Mouse (Mus musculus): Measurements from ENCODE around the gene Nphp4. TPM values are rescaled to one million over a fixed set of nuclear protein-coding genes. Genes with fewer than 3 reads are reported as not detected.

Gene Nphp4
- polyA plus RNA-seq (2015; fragmentation: Nextera tagmentation; extraction: Ambion mirVana) = 1.7 TPM in 2 replicates

DNA sequence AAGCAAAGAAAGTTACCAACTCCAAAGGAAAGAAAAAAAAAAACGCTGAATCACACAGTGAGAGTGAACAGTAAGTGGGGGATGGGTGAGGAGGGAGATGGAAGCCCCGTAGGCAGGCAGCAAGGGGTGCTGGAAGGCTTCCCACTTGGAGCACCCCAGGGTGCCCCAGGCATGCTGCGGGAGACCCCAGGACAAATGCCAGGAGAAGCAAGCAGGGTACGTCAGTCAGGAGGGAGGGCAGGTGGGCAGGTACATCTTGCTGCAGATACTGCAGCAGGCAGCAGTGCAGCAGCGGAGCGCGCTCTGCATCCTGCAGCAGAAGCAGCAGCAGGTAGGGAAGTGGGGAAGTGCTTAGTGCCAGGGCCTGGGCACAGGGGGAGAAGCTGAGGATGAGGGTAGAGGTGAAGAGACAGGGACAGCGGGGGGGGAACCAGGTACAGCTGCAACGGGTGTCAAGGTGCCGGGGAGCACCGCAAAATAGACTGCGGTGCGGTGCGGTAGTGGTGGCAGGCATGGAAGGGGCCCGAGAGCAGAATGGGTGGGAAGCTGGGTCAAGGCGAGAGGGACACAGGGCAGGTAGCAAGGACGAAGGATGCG lies at the start of gene Nphp4:
TSS of gene Nphp4 (plus strand) at position 280 of the 597 bp plus-strand sequence.
- H3K36me3 ChIP-seq = no peaks in the 10 kb centered on the region
- H3K9me3 ChIP-seq = no peaks in the 10 kb centered on the region
- H3K27me3 ChIP-seq (replicated peaks) = peaks cover 18% of the 10 kb centered on the region
- H3K4me3 ChIP-seq (replicated peaks) = peak within 1 kb of the TSS; percentile 69
- peak within 1 kb of the TSS; percentile 67 for H3K9ac ChIP-seq
- peaks cover 17% of the 10 kb centered on the region for H3K4me1 ChIP-seq (replicated peaks)
- WGBS = 4% methylated on average over 18 of the region's 18 CpGs
- peak within 1 kb of the TSS; percentile 88 for H3K4me2 ChIP-seq (replicated peaks)
- ATAC-seq = no peak
- H3K27ac ChIP-seq = no peak within 1 kb of the TSS

DNA sequence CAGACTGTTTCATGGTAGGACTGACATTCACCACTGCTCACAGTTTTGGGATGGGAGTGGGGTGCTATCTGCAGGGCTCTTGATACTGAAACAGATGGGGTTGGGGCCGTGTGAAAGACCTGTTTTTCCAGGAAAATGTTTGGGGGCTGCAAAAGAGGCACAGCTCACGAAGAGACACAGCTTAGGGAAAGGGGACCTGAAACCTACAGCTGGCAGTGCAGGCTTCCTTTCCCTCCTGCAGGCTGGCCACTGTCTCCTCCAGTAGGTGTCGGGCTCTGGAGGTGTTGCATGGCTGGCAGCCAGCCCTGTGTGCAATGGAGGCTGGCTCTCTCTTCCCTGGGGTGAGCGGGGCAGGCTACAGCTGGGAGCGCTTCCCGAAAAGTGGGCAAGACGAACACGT lies 48.2 kb upstream of the Nphp4 start:
- Histone ChIP-seq H3K27ac (no peak overlapping the region), H3K36me3 (no peaks in the 10 kb centered on the region), H3K9me3 (no peaks in the 10 kb centered on the region), H3K9ac (no peak overlapping the region), H3K4me2 (replicated peaks) (no peak overlapping the region), H3K27me3 (replicated peaks) (no peaks in the 10 kb centered on the region), H3K4me1 (replicated peaks) (no peaks in the 10 kb centered on the region), H3K4me3 (replicated peaks) (no peak overlapping the region)
- WGBS = 53% methylated on average over 8 of the region's 8 CpGs
- ATAC-seq = no peak

DNA sequence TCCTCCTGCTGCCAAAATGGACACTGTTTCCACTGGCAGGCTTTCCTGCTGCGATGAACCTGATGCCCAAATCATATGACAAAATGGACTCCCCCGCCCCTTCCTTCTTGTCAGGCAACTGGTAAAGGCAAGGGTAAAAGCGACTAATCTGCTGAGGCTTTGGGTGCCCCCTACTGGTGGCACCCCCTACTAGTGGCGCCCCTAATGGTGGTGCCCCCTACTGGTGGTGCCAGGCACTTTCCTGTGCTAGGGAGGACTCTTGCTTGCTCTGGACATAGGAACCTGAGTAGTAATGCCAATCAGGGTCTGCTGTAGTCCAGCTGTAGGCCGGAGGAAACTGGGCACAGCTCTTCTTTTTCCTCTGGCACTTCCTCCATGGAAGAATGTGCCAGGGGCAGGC lies 44.2 kb upstream of the Nphp4 start:
- no peaks in the 10 kb centered on the region for H3K4me1 ChIP-seq (replicated peaks)
- no peak overlapping the region for H3K4me3 ChIP-seq (replicated peaks)
- H3K27ac ChIP-seq = no peak overlapping the region
- 48% methylated on average over 5 of the region's 5 CpGs for WGBS
- no peak overlapping the region for H3K4me2 ChIP-seq (replicated peaks)
- H3K36me3 ChIP-seq = no peaks in the 10 kb centered on the region
- ATAC-seq = no peak
- no peak overlapping the region for H3K9ac ChIP-seq
- H3K27me3 ChIP-seq (replicated peaks) = no peaks in the 10 kb centered on the region
- H3K9me3 ChIP-seq = no peaks in the 10 kb centered on the region

DNA sequence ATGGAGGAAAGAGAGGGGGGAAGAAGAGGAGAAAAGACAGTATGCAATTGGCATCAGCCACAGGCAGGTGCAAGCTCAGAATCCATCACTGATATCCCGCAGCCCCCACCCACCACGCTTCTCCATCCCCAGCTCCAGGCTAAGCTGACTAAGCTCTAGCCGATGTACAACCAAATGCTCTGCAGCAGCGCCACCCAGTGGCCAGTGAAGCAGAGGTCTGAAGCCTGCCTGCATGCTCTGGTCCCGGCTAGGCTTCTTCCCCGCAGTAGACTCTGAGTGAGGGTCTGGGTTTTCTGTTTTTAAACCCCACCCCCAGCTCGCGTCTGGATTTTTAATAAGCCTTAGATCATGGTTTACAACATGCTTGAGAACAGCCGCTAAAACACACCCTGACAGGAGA lies 41.7 kb upstream of the Nphp4 start:
- Histone ChIP-seq H3K4me3 (replicated peaks) (no peak overlapping the region), H3K27ac (no peak overlapping the region), H3K9me3 (no peaks in the 10 kb centered on the region), H3K4me2 (replicated peaks) (peak overlapping the region; percentile 46), H3K36me3 (no peaks in the 10 kb centered on the region), H3K9ac (no peak overlapping the region), H3K4me1 (replicated peaks) (no peaks in the 10 kb centered on the region), H3K27me3 (replicated peaks) (no peaks in the 10 kb centered on the region)
- WGBS = 2% methylated on average over 9 of the region's 9 CpGs
- ATAC-seq = peak; percentile 91

DNA sequence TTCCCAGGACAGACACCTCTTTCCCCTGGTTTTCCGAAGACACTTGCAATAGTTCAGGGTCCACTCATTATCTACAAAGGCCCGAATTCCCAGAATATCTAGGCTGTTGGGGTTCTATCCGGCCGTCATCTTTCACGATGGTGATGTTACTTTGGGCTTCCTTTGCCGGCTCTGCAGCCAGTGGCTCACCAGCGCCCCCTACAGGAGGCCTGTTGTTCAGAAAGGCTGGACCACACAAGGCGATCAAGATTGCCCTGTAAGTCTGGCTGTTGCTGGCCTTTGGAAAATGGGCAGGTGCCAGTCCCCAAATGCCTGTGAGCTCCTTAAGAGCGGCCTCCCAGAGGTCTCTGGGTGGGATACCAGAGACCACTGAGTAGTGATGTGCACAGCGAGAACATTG lies 41.3 kb upstream of the Nphp4 start:
- no peaks in the 10 kb centered on the region for H3K9me3 ChIP-seq
- no peaks in the 10 kb centered on the region for H3K27me3 ChIP-seq (replicated peaks)
- 12% methylated on average over 10 of the region's 10 CpGs for WGBS
- H3K36me3 ChIP-seq = no peaks in the 10 kb centered on the region
- H3K4me2 ChIP-seq (replicated peaks) = peak overlapping the region; percentile 46
- no peak overlapping the region for H3K27ac ChIP-seq
- no peaks in the 10 kb centered on the region for H3K4me1 ChIP-seq (replicated peaks)
- no peak overlapping the region for H3K9ac ChIP-seq
- peak; percentile 77 for ATAC-seq
- no peak overlapping the region for H3K4me3 ChIP-seq (replicated peaks)

DNA sequence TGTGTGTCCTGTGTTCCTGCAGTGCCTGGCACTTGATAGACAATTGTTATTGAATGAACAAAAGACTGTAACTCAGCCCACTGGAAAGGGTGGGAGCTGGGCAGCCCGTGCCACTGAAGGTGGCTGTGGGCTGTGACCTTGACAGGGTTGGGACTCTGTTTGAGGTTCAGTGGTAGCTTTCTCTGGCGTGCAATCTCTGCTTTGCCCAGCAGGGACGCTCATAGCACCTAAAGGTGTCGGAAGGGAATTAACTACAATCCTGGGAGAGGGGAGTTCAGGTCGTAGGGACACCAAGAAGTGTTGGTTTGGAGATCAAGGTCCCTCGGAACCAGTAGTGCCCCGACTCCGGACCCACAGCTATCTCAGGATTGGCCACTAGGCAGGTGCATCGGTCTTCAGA lies 35.6 kb upstream of the Nphp4 start:
- Histone ChIP-seq H3K27me3 (replicated peaks) (no peaks in the 10 kb centered on the region), H3K9me3 (no peaks in the 10 kb centered on the region), H3K9ac (no peak overlapping the region), H3K4me3 (replicated peaks) (no peak overlapping the region), H3K4me1 (replicated peaks) (no peaks in the 10 kb centered on the region), H3K27ac (no peak overlapping the region), H3K4me2 (replicated peaks) (no peak overlapping the region), H3K36me3 (no peaks in the 10 kb centered on the region)
- WGBS = 61% methylated on average over 9 of the region's 9 CpGs
- no peak for ATAC-seq

DNA sequence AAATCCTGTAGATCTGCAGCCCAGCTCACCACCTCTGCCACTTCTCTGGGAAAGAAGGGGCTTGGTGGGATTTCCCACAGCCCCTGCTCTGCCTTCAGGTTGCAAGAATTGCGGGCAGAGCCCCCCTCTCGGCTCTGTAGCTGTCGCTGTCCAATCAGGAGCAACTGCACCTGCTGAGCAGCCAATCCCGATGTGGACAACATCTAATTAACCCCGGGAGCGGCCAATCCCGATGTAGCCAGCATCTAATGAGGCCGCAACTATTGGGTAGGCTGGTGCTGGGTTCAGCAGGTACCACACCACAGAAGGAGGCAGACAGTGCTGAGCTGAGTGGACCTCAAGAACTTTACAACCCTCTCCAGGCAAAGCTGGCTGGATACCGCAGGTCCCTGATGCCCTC lies 35.0 kb upstream of the Nphp4 start:
- H3K4me3 ChIP-seq (replicated peaks) = no peak overlapping the region
- no peak for ATAC-seq
- no peak overlapping the region for H3K4me2 ChIP-seq (replicated peaks)
- H3K4me1 ChIP-seq (replicated peaks) = no peaks in the 10 kb centered on the region
- 32% methylated on average over 9 of the region's 9 CpGs for WGBS
- no peak overlapping the region for H3K27ac ChIP-seq
- H3K27me3 ChIP-seq (replicated peaks) = no peaks in the 10 kb centered on the region
- H3K36me3 ChIP-seq = no peaks in the 10 kb centered on the region
- H3K9me3 ChIP-seq = no peaks in the 10 kb centered on the region
- H3K9ac ChIP-seq = no peak overlapping the region

DNA sequence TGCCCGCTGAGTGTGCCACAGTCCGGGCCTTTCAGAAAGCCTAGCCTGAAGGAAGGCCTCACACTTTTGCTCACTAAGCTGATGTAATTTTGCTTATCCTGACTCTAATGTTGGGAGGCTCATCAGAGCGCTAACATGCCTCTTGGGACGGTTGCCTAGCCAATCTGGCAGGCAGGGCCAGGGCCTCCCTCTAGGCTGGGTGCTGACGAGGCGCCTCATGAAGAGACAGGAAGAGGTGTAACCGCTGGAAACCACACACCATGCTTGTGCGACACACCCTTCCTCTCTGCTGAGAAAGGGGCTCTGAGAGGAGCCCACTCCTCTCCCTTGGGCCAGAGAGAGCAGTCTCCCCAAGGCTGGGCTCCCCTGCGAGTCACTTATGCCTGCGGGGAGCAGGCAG lies 30.3 kb upstream of the Nphp4 start:
- no peak for ATAC-seq
- Histone ChIP-seq H3K27ac (no peak overlapping the region), H3K4me1 (replicated peaks) (no peaks in the 10 kb centered on the region)

DNA sequence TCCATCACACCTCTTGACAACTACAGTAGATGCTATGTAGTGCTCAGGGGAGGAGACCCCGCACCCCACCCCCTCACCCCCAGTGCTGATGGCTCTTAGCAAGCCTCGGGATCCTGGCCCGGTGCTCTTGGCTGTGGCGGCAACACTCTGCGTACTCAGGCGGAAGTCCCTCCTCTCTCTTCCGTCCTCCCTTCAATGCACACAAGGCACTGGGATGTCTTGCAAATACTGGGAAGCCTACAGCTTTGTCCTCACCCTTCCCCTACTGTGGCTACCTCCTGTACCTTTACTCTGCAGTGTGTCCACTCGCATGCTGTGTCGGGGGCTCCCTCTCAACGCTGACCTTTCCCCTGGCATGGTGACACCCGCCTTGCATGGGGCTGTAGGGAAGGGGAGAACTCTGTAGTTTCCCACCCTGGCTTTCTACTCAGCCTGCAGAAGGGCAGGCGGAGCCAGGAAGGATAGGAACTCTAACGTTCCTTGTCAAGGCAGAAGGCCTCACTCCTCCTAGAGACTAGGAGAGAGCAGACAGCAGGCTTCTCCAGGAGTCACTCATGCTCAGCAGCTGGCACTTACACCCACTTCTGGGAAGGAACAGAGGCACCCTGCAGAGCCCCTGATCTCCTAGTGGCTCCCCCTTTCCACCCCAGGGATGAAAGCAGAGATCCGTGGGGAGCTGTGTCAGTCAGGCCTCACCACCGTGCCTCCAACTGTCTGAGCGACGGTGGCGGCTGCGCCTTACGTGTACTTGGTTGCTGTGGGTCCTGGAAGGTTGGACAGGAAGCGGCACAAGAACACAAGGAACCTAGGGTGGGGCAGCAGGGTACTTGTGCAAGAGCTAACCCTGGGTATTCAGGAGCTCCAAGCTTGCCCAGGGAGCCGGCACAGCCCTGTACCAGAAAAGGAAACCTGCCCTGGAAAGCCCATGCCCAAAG lies 28.5 kb upstream of the Nphp4 start:
- ATAC-seq = no peak
- WGBS = 77% methylated on average over 22 of the region's 22 CpGs

More for the DNA sequence above, 30.3 kb upstream of the Nphp4 start:
- H3K9ac ChIP-seq = no peak overlapping the region
- H3K27me3 ChIP-seq (replicated peaks) = no peaks in the 10 kb centered on the region
- WGBS = 79% methylated on average over 10 of the region's 10 CpGs
- no peaks in the 10 kb centered on the region for H3K36me3 ChIP-seq
- H3K4me3 ChIP-seq (replicated peaks) = no peak overlapping the region
- H3K9me3 ChIP-seq = no peaks in the 10 kb centered on the region
- H3K4me2 ChIP-seq (replicated peaks) = no peak overlapping the region

DNA sequence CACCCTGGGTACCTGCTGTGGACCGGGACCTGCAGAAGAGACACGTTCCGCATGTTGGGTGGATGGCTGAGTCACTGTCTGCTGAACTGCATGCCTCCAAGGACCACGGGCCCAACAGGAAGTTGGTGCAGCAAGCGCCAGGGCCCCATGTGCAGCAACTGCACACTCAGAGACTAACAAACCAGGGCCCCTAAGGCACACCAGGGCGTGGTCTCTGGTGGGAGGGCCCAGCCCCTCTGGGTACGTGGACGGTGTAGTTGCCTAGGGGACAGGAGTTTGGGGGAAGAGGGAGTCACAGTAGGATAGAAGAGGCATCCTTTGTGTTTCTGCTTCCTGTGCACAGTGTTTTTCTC lies 27.9 kb upstream of the Nphp4 start:
- Histone ChIP-seq H3K36me3 (no peaks in the 10 kb centered on the region), H3K27me3 (replicated peaks) (no peaks in the 10 kb centered on the region), H3K4me1 (replicated peaks) (no peaks in the 10 kb centered on the region), H3K4me3 (replicated peaks) (no peak overlapping the region), H3K4me2 (replicated peaks) (no peak overlapping the region), H3K9ac (no peak overlapping the region), H3K9me3 (no peaks in the 10 kb centered on the region), H3K27ac (no peak overlapping the region)
- WGBS = 62% methylated on average over 8 of the region's 8 CpGs
- ATAC-seq = 0 out of 2 replicates have a peak, but pooled peaks have one; percentile 15

More for the DNA sequence above, 28.5 kb upstream of the Nphp4 start:
- H3K9me3 ChIP-seq = no peaks in the 10 kb centered on the region
- no peak overlapping the region for H3K4me2 ChIP-seq (replicated peaks)
- H3K9ac ChIP-seq = no peak overlapping the region
- no peak overlapping the region for H3K27ac ChIP-seq
- H3K36me3 ChIP-seq = no peaks in the 10 kb centered on the region
- no peaks in the 10 kb centered on the region for H3K27me3 ChIP-seq (replicated peaks)
- H3K4me1 ChIP-seq (replicated peaks) = no peaks in the 10 kb centered on the region
- no peak overlapping the region for H3K4me3 ChIP-seq (replicated peaks)

DNA sequence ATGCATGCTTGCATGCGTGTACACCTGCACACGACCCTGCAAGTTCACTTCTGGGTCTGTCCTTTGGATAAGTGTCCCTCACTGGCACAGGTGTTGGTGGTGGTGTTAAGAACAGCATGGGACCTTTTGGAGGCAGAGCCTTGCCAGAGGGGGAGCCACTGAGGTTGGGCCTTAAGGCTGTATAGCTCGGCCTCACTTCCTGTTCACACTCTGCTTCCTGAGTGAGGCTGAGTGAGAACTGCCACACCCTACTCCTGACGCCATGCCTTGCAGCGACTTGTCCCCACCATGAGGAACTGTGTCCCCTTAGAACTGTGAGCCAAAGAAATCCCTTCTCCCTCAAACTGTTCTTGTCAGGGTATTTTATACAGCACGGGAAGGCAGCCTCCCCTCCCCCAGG lies 25.1 kb upstream of the Nphp4 start:
- ATAC-seq = no peak
- no peak overlapping the region for H3K9ac ChIP-seq
- no peaks in the 10 kb centered on the region for H3K27me3 ChIP-seq (replicated peaks)
- H3K4me1 ChIP-seq (replicated peaks) = no peaks in the 10 kb centered on the region
- no peak overlapping the region for H3K27ac ChIP-seq
- no peak overlapping the region for H3K4me3 ChIP-seq (replicated peaks)
- WGBS = 86% methylated on average over 6 of the region's 6 CpGs
- H3K4me2 ChIP-seq (replicated peaks) = no peak overlapping the region
- H3K9me3 ChIP-seq = no peaks in the 10 kb centered on the region
- no peaks in the 10 kb centered on the region for H3K36me3 ChIP-seq

DNA sequence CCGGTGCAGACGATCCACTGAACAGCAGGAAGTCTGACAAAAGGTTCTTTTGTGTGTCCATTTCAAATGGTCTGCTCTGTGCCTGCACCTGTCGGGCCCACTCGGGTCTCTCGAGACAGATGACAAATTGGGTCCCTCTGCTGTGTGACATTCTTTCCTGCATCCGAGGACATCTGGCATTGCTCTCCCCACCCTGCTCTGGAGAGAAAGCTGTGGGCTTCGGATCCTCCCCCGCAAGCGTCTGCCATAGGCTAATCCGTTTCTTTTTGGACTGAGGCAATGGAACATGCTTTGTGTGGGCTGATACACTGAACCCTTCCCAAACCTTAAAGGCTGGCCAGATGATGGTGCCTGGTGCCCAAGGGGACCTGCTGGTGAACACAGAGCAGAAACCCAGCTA lies 23.4 kb upstream of the Nphp4 start:
- Histone ChIP-seq H3K27ac (no peak overlapping the region), H3K36me3 (no peaks in the 10 kb centered on the region), H3K9ac (no peak overlapping the region), H3K9me3 (no peaks in the 10 kb centered on the region), H3K4me1 (replicated peaks) (no peaks in the 10 kb centered on the region), H3K27me3 (replicated peaks) (no peaks in the 10 kb centered on the region), H3K4me3 (replicated peaks) (no peak overlapping the region), H3K4me2 (replicated peaks) (no peak overlapping the region)
- no peak for ATAC-seq
- 59% methylated on average over 10 of the region's 10 CpGs for WGBS

DNA sequence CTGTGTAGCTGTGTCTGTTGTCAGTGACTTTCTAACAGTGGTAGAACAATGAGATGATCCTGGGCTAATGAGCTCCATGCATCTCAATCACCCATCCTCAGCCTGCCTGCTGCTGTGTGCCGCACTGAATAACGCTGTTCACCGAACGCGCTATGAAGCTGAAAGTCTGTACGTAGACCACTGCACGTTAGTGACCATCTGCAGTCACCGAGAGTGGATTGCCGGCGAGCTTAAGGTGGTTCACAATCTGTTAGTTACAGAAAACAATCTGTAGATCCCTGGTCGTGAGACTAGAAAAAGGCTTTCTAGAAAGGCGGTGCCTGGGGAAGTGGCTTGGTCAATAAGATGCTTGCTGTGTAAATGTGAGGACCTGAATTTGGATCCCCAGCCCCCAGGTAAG lies 22.4 kb upstream of the Nphp4 start:
- Histone ChIP-seq H3K27me3 (replicated peaks) (no peaks in the 10 kb centered on the region), H3K27ac (no peak overlapping the region), H3K4me1 (replicated peaks) (no peaks in the 10 kb centered on the region), H3K36me3 (no peaks in the 10 kb centered on the region), H3K9me3 (no peaks in the 10 kb centered on the region), H3K4me3 (replicated peaks) (no peak overlapping the region), H3K9ac (no peak overlapping the region), H3K4me2 (replicated peaks) (no peak overlapping the region)
- 88% methylated on average over 12 of the region's 12 CpGs for WGBS
- ATAC-seq = no peak
